Mouse (Mus musculus): ENCODE data around the gene Nol3. TPM values are rescaled to one million over a fixed set of nuclear protein-coding genes. Genes with fewer than 3 reads are reported as not detected.

Gene Nol3
- polyA plus RNA-seq, 1 experiment from 2014 or later: 5.2 TPM

DNA sequence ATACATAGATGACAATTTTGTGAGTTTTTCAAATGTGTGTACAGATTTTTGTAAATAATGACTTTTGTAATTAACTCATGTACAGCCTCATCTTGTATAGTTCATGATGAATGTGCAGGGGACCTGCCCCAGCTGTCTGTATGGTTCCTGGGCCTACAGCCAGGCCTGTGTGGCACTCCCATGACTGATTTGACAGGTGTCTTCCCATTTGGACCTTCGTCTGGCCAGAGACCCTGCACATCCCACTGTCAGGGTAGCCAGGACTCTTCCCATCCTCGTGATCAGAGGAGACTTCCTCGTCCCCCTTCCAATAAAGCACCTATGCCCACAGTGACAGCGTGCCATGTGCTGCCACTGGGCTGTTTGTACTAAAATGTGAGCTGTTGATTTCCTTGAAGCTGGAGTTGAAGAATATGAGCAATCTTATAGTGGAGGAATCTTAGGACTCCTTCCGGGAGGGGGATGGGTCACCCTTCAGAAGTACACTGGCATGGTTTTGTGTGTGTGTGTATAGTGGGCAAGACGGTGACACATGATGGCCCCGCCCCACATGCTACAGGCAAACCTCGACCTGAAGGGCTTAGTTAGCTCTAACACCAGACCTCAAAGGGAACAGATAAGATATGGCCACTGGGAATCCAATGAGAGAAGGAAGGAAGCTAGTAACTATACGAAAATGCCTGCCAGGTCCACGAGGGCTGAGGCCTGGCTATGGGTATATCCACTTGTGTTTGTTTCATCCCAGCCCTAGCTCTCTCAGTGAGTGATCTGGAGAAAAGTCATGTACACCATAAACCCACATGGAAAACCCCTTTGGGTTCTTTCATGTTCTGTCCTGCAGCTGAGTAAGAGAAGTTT, 23.0 kb upstream of the Nol3 start:
- peak overlapping the region; percentile 99; the same call in 1 of the 2 replicates for H3K4me2 ChIP-seq (ENCODE audit: low read depth, low read length)
- peaks cover 4% of the 10 kb centered on the region; the same call in 1 of the 2 replicates for H3K27me3 ChIP-seq (ENCODE audit: control insufficient read depth, insufficient read depth, low read length)
- H3K27ac ChIP-seq (ENCODE audit: low read length): no peak overlapping the region
- no peaks in the 10 kb centered on the region for H3K9me3 ChIP-seq (replicated peaks; ENCODE audit: control insufficient read depth, low read length)
- peaks cover 18% of the 10 kb centered on the region for H3K4me1 ChIP-seq (ENCODE audit: control insufficient read depth, insufficient read depth, low read length)
- no peak for ATAC-seq (replicated peaks; ENCODE audit: extremely low read depth, insufficient read depth, low FRiP score)
- 0 out of 2 replicates have a peak overlapping the region, but pooled peaks have one; percentile 83 for H3K4me3 ChIP-seq (ENCODE audit: low read length)
- WGBS: 65% methylated on average over 10 of the region's 10 CpGs
- H3K9ac ChIP-seq (ENCODE audit: low read length): peak overlapping the region; percentile 57; the same call in 1 of the 2 replicates
- H3K36me3 ChIP-seq (ENCODE audit: control insufficient read depth, insufficient read depth): peaks cover 39% of the 10 kb centered on the region

DNA sequence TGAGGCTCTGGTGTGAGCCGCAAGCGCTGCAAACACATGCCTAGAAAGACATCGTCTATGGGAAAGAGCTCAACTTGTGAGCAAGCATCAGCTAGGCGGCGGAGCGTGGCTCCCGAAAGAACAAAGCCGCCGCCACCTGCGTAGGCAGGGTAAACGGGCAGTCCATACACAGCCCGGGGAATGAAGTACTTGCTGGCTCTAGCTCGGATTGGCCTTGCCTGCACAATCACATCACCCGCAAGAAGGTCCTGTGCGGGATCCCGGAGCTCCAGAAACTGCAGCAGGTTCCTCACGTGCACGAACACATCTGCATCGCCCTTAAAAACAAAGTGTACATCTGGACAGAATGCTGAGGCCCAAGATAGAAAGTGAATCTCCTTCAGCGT, 22.2 kb upstream of the Nol3 start:
- peak overlapping the region; percentile 99 for H3K4me2 ChIP-seq (ENCODE audit: low read depth, low read length)
- H3K27ac ChIP-seq (ENCODE audit: low read length): peak overlapping the region; percentile 25; the same call in 1 of the 2 replicates
- ATAC-seq (replicated peaks; ENCODE audit: extremely low read depth, insufficient read depth, low FRiP score): no peak
- peak overlapping the region; percentile 57 for H3K9ac ChIP-seq (ENCODE audit: low read length)
- peaks cover 35% of the 10 kb centered on the region for H3K36me3 ChIP-seq (ENCODE audit: control insufficient read depth, insufficient read depth)
- H3K4me3 ChIP-seq (ENCODE audit: low read length): peak overlapping the region; percentile 83
- H3K9me3 ChIP-seq (replicated peaks; ENCODE audit: control insufficient read depth, low read length): no peaks in the 10 kb centered on the region
- H3K27me3 ChIP-seq (ENCODE audit: control insufficient read depth, insufficient read depth, low read length): peaks cover 9% of the 10 kb centered on the region; the same call in 1 of the 2 replicates
- 44% methylated on average over 20 of the region's 20 CpGs for WGBS
- H3K4me1 ChIP-seq (ENCODE audit: control insufficient read depth, insufficient read depth, low read length): peaks cover 19% of the 10 kb centered on the region

DNA sequence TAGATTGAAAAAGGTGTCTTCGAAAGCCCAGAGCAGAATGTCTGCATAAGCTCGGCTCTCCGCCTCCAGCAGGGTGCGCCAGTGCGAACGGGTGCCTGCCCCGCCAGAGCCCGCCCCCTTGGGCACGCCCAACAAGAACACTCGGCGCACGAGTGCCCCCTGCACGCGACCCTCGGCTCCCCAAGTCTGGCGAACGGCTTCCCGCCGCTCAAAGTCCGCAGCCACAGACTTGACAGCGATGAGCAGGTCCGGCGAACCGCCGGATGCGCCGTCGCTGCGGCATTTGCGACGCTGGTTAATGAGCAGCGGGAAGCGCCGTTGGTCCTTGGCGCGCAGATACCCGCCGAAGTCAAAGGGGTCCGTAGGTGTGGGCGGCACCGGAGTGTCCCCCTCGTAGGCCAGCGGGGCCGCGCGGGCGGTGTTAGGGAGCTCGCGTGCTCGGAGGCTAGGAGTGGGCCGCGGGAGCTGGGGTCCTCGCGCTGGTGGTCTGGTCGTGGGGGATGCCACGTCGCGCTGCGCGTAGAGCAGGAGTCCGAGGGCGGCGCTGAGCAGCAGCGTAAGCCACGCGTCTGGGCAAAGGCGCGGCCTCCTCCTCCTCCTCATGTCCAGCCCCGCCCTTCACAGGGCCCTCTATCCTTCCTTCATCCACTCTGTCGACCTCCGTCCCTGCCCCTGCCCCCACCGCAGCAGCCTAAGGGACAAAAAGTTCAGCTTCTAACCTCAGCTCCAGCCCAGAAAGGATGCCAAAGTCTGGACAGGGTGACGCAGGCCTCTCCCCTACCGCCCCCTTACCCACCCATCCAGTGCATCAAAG, 21.6 kb upstream of the Nol3 start:
- peaks cover 25% of the 10 kb centered on the region for H3K4me1 ChIP-seq (ENCODE audit: control insufficient read depth, insufficient read depth, low read length)
- peak overlapping the region; percentile 87 for H3K9ac ChIP-seq (ENCODE audit: low read length)
- peaks cover 13% of the 10 kb centered on the region for H3K27me3 ChIP-seq (ENCODE audit: control insufficient read depth, insufficient read depth, low read length)
- peak; percentile 84 for ATAC-seq (replicated peaks; ENCODE audit: extremely low read depth, insufficient read depth, low FRiP score)
- peaks cover 31% of the 10 kb centered on the region for H3K36me3 ChIP-seq (ENCODE audit: control insufficient read depth, insufficient read depth)
- peak overlapping the region; percentile 83 for H3K4me3 ChIP-seq (ENCODE audit: low read length)
- H3K27ac ChIP-seq (ENCODE audit: low read length): peak overlapping the region; percentile 83
- peak overlapping the region; percentile 99 for H3K4me2 ChIP-seq (ENCODE audit: low read depth, low read length)
- no peaks in the 10 kb centered on the region for H3K9me3 ChIP-seq (replicated peaks; ENCODE audit: control insufficient read depth, low read length)
- under 1% methylated on average over 69 of the region's 74 CpGs for WGBS

DNA sequence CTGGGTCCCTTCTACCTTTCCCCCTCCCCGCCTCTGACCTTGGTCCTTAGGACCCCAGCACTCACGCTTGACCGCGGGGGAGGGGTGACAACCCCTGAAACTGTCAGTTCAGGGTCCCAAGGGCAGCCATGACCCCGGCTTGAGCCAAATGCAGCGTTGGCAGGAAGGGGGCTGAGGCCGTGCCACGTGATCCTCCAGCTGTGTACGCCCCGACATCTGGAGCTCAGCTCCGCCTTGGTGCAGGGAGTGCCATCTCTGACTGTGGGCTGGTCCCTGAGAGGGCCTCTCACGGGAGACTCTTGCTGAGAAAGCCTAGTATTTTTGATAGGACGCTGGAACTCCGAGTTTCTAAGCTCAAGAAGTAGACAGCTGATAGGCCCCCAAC, 21.0 kb upstream of the Nol3 start, which contains the start of gene B3gnt9:
Gene B3gnt9, minus strand, starts transcription at position 188 of the 385 bp plus-strand sequence.
- Histone ChIP-seq H3K9me3 (replicated peaks; ENCODE audit: control insufficient read depth, low read length) (no peaks in the 10 kb centered on the region), H3K27me3 (ENCODE audit: control insufficient read depth, insufficient read depth, low read length) (peaks cover 17% of the 10 kb centered on the region), H3K4me1 (ENCODE audit: control insufficient read depth, insufficient read depth, low read length) (peaks cover 31% of the 10 kb centered on the region), H3K9ac (ENCODE audit: low read length) (peak within 1 kb of the TSS; percentile 87), H3K36me3 (ENCODE audit: control insufficient read depth, insufficient read depth) (peaks cover 25% of the 10 kb centered on the region), H3K4me2 (ENCODE audit: low read depth, low read length) (peak within 1 kb of the TSS; percentile 99), H3K4me3 (ENCODE audit: low read length) (peak within 1 kb of the TSS; percentile 83), H3K27ac (ENCODE audit: low read length) (peak within 1 kb of the TSS; percentile 83)
- WGBS: 2% methylated on average over 14 of the region's 14 CpGs
- ATAC-seq (replicated peaks; ENCODE audit: extremely low read depth, insufficient read depth, low FRiP score): peak; percentile 68

DNA sequence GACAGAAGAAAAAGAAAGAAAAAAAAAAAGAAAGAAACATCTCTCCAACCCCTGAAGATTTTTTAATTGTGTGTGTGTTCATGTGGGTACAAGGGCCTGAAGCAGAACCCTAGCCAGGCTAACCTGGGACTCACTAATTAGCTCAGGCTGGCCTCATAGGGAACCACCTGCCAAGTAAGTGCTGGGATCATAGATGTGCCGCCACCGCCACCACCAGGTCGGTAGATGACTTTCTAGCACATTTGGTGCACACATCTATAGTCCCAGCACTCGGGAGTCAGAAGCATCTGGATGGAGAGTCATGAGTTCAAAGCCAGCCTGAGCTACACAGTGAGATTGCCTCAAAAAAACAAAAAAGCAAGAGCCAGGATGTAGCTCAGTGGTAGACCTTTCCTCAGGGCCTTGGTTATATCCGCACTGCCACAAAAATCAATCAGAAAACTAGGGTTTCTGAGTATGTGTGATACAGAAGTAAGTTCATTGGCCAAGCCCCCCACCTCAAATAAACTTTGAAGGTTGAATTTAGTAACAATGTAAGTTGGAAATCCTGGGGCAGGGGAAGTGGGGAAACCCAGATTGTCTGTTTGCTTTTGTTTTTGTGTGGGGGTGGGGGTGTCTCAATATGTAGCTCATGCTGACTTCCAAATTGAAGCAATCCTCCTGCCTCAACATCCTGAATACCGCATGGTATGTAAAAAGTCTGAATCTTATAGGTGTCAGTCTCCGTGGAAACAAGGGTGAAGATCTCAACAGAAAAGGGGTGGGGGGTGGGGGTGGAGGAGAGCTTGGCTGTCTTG, 18.4 kb upstream of the Nol3 start:
- H3K27ac ChIP-seq (ENCODE audit: low read length): no peak overlapping the region
- no peak overlapping the region for H3K4me3 ChIP-seq (ENCODE audit: low read length)
- peaks cover 6% of the 10 kb centered on the region; the same call in 1 of the 2 replicates for H3K36me3 ChIP-seq (ENCODE audit: control insufficient read depth, insufficient read depth)
- 73% methylated on average over 7 of the region's 7 CpGs for WGBS
- H3K4me1 ChIP-seq (ENCODE audit: control insufficient read depth, insufficient read depth, low read length): peaks cover 32% of the 10 kb centered on the region
- ATAC-seq (replicated peaks; ENCODE audit: extremely low read depth, insufficient read depth, low FRiP score): no peak
- H3K9ac ChIP-seq (ENCODE audit: low read length): no peak overlapping the region
- peaks cover 4% of the 10 kb centered on the region for H3K9me3 ChIP-seq (replicated peaks; ENCODE audit: control insufficient read depth, low read length)
- H3K27me3 ChIP-seq (ENCODE audit: control insufficient read depth, insufficient read depth, low read length): peaks cover 24% of the 10 kb centered on the region
- H3K4me2 ChIP-seq (ENCODE audit: low read depth, low read length): no peak overlapping the region

DNA sequence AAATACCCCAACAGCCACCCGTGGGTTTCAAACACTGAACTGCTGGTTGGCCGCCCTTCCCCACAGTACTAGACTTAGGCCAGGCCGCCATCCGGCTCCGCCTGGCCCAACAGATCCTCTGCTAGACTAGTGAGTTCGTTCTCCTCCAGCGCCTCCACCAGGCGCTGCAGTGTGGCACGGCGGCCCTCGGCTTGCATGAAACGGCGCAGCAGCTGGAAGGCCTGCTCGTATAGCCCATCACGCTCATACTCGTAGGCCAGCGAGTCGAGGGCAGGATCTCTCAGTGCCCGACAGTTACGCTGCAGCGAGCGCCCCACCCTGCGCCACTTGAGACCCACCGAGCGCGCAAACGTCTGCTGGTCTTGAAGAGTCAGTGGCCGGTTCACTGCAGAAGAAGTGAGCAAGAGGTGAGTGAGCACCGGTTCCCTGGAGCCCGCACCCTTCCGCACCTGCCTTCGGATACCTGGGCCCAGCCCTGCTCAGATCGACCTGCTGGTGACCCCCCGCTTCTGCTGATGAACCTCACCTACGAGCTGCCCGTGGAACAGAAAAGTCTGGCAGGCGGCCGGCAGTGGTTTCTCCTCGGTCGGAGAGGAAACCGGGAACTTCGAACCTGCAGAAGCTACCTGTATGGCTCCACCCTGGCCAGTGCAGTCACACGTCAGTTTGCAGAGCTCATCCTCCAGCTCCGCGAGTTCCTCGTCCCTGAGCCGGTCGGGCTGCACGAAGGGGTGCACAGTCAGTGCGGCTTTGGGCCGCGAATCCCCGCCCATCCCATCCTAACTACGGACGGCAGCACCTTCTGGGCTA, 16.8 kb upstream of the Nol3 start:
- Histone ChIP-seq H3K4me3 (ENCODE audit: low read length) (peak overlapping the region; percentile 57), H3K9ac (ENCODE audit: low read length) (peak overlapping the region; percentile 59), H3K27ac (ENCODE audit: low read length) (no peak overlapping the region), H3K36me3 (ENCODE audit: control insufficient read depth, insufficient read depth) (no peaks in the 10 kb centered on the region), H3K27me3 (ENCODE audit: control insufficient read depth, insufficient read depth, low read length) (peaks cover 24% of the 10 kb centered on the region), H3K9me3 (replicated peaks; ENCODE audit: control insufficient read depth, low read length) (peaks cover 4% of the 10 kb centered on the region), H3K4me1 (ENCODE audit: control insufficient read depth, insufficient read depth, low read length) (peaks cover 22% of the 10 kb centered on the region), H3K4me2 (ENCODE audit: low read depth, low read length) (peak overlapping the region; percentile 93)
- 7% methylated on average over 55 of the region's 55 CpGs for WGBS
- ATAC-seq (replicated peaks; ENCODE audit: extremely low read depth, insufficient read depth, low FRiP score): no peak

GRCm38 (mm10) chr8:105259721-105260320, 16.1 kb upstream of the Nol3 start:
- WGBS: 4% methylated on average over 30 of the region's 30 CpGs
- Histone ChIP-seq H3K4me3 (ENCODE audit: low read length) (peak overlapping the region; percentile 57), H3K36me3 (ENCODE audit: control insufficient read depth, insufficient read depth) (no peaks in the 10 kb centered on the region), H3K27me3 (ENCODE audit: control insufficient read depth, insufficient read depth, low read length) (peaks cover 24% of the 10 kb centered on the region), H3K27ac (ENCODE audit: low read length) (no peak overlapping the region), H3K9me3 (replicated peaks; ENCODE audit: control insufficient read depth, low read length) (peaks cover 4% of the 10 kb centered on the region), H3K4me2 (ENCODE audit: low read depth, low read length) (peak overlapping the region; percentile 93), H3K9ac (ENCODE audit: low read length) (peak overlapping the region; percentile 59), H3K4me1 (ENCODE audit: control insufficient read depth, insufficient read depth, low read length) (peaks cover 21% of the 10 kb centered on the region)
- 0 out of 2 replicates have a peak, but pooled peaks have one; percentile 12 for ATAC-seq (replicated peaks; ENCODE audit: extremely low read depth, insufficient read depth, low FRiP score)

Measured in heart, embryonic 16.5 days (tissue).